Mouse (Mus musculus) brown adipose tissue, adult 24 weeks (tissue): ENCODE data around the gene Pid1. TPM values are rescaled to one million over a fixed set of nuclear protein-coding genes. Genes with fewer than 3 reads are reported as not detected.
"Not testable (repeated sequence)": the region's sequence is repeated elsewhere in the genome, so short reads cannot be mapped to it uniquely, and the experiment has no call there.

Experiments
- H3K27ac ChIP-seq: fragments of 200-500 bp; replicated peaks from 2 replicates; pipeline ENCODE4 v1.5.1; 2012; ENCODE audit warnings: low read depth, mild to moderate bottlenecking, low read length
- H3K4me1 ChIP-seq: fragments of 200-500 bp; 2 replicates; pipeline ENCODE4 v1.6.1; 2012; ENCODE audit warnings: low read length, mixed read lengths; ENCODE audit not compliant: control insufficient read depth, insufficient read depth, insufficient read length
- H3K4me3 ChIP-seq: fragments of 200-500 bp; 2 replicates; pipeline ENCODE4 v1.5.1; 2012; ENCODE audit warnings: low read depth, mild to moderate bottlenecking, low read length, moderate library complexity; ENCODE audit not compliant: insufficient read depth
- polyA plus RNA-seq: library from polyadenylated mRNA; stranded (reverse); fragments of >200 nt; gene quantifications from 2 replicates; pipeline ENCODE4 v1.2.4, GENCODE M21; 2012; ENCODE audit not compliant: missing spikeins, insufficient read depth, insufficient read length

Pid1 gene
- polyA plus RNA-seq, 1 experiment = 15.8 TPM

GRCm38 (mm10) chr1:84382064-84382463 is 18.1 kb upstream of the Pid1 start:
- H3K4me1 ChIP-seq = 0 out of 2 replicates have a peak, but pooled peaks cover 2% of the 10 kb centered on the region
- H3K27ac ChIP-seq = no peak overlapping the region
- H3K4me3 ChIP-seq = no peak overlapping the region

- Histone ChIP-seq H3K4me1 (0 out of 2 replicates have a peak, but pooled peaks cover 2% of the 10 kb centered on the region), H3K27ac (no peak overlapping the region), H3K4me3 (no peak overlapping the region)
Measured at GRCm38 (mm10) chr1:84380895-84381294, 16.9 kb upstream of the Pid1 start.

- Histone ChIP-seq H3K4me3 (no peak overlapping the region), H3K4me1 (no peaks in the 10 kb centered on the region), H3K27ac (no peak overlapping the region)
Measured at GRCm38 (mm10) chr1:84367733-84368132, 3.8 kb upstream of the Pid1 start.

DNA sequence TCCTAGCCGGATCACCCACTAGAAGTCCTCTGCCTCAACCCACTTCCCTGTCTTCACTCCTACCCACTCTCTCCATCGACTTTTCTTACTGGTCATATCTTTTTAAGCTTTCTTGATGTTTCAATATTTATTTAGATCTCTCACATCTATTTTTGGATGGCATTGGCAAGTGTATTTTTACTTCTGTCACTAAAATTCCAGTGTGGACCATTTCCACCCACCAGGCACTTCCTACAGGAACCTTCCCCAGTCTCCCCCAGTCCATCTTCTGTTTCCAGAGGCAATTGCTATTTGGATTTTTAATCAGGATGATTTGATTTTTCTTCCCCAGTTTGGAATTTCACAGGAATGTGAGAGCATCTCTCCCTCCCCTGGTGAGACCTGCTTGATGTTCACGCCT is 2.6 kb upstream of the Pid1 start:
- no peak overlapping the region for H3K27ac ChIP-seq
- H3K4me1 ChIP-seq = no peaks in the 10 kb centered on the region
- no peak overlapping the region for H3K4me3 ChIP-seq

DNA sequence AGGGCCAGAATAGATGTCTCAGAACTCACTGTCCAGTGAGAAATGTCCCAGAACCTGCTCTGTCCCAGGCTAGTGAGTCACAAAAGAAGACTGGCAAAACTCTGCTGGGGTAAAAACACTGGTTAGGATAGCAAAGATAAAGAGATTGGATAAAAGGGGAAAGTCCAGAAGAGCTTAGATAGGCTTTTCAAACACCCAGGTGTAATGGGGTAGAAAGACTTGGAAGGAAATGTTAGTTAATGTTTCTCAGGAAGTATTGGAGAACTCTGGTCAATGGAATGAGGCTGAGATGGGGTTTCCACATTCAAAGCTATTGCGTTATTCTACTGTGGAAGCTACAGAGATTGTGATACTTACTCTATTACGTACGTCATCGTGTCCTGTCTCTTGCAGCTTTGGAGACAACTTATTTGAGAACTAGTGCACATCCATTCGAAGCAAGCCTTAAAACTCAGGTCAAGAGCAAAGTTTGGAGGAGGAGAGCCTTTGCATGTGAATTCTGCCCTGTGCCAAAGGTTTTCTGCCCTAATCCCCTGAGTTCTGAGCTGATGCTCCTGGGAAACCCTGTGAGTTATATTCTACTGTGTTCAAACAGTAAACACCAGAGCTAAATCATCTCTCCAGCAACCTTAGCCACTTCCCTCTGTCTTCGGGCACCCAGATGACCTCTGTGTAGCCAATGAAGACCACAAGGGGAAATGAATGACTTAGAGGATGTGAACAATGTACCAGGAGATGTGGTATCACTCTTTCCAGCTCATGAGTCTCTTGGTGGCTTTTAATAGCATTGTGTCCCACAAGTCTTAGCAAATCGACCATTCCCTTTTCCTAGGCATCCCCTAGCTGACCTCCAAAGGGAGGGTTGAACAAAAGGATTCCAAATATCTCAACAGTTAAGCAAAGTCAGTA is 1.0 kb downstream of the Pid1 start:
- Histone ChIP-seq H3K27ac (peak overlapping the region; percentile 77), H3K4me3 (no peak overlapping the region), H3K4me1 (no peaks in the 10 kb centered on the region)

GRCm38 (mm10) chr1:84362209-84362608 is 1.8 kb downstream of the Pid1 start:
- H3K27ac ChIP-seq = peak overlapping the region; percentile 29
- no peaks in the 10 kb centered on the region for H3K4me1 ChIP-seq
- no peak overlapping the region for H3K4me3 ChIP-seq

GRCm38 (mm10) chr1:84361389-84361788 is 2.6 kb downstream of the Pid1 start:
- no peaks in the 10 kb centered on the region for H3K4me1 ChIP-seq
- H3K4me3 ChIP-seq = no peak overlapping the region
- H3K27ac ChIP-seq = no peak overlapping the region

GRCm38 (mm10) chr1:84359611-84360500 is 4.1 kb downstream of the Pid1 start:
- Histone ChIP-seq H3K4me3 (no peak overlapping the region), H3K4me1 (no peaks in the 10 kb centered on the region), H3K27ac (0 out of 2 replicates have a peak overlapping the region, but pooled peaks have one; percentile 16)

DNA sequence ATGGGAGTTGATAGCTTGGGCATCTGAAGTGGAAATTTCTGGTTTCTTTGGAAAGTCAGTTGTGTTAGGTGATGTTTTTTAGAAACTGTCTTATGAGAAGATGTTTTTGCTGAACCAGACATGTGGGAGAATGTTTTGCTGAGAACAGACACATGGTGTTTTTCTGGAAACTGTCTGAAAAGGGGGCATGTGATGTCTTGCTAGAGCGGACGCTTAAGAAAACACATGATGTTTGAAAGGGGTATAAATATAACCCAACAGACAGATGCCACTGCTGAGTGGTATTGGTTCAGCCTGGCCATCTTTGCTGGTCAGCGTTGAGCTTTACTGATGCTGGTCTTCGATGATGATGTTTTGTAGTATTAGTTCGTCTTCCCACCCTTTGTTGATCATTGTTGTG is 6.8 kb downstream of the Pid1 start:
- no peaks in the 10 kb centered on the region for H3K4me1 ChIP-seq
- no peak overlapping the region for H3K27ac ChIP-seq
- no peak overlapping the region for H3K4me3 ChIP-seq

DNA sequence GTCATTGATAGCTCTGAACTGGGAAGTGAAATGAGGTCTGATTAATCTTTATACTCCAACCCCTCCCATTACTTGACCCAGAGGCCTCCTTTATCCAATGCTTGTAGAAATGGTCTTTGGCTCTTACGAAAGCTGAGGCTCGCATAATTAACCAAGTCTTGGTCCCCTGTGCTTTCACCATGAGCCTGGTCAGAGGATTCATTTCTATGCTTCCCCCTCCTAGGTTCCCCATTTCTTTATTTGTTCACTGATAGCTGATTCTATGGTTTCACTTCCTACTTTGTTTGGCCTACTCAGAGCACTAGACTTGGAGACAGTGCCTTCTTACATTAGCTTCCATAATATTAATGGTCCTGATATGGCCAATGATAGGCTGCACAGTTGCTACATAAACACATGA is 13.7 kb downstream of the Pid1 start:
- Histone ChIP-seq H3K27ac (no peak overlapping the region; the same call in 1 of the 2 replicates), H3K4me3 (no peak overlapping the region), H3K4me1 (no peaks in the 10 kb centered on the region)

- Histone ChIP-seq H3K4me1 (no peaks in the 10 kb centered on the region), H3K27ac (no peak overlapping the region), H3K4me3 (no peak overlapping the region)
Measured at GRCm38 (mm10) chr1:84347796-84348476, 16.0 kb downstream of the Pid1 start.

GRCm38 (mm10) chr1:84332797-84333196 is 31.2 kb downstream of the Pid1 start:
- H3K4me3 ChIP-seq, H3K4me1 ChIP-seq, H3K27ac ChIP-seq: not testable (repeated sequence)

DNA sequence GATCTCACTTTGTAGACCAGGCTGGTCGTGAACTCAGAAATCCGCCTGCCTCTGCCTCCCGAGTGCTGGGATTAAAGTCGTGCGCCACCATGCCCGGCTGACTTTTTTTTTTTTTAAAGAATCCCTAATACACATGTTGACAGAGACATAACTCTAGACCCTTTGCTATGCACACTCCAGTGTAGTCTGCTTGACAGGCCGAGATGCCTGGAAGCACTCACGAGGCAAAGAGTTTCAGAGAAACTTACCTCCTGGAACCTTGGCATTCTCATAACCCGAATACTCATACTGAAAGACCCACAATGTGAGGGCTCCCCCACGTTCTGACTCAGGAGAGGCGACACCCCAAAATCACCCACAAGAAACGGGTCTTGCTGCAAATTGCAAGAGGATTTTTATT is 32.1 kb downstream of the Pid1 start:
- not testable (repeated sequence) for H3K27ac ChIP-seq, H3K4me1 ChIP-seq, H3K4me3 ChIP-seq

DNA sequence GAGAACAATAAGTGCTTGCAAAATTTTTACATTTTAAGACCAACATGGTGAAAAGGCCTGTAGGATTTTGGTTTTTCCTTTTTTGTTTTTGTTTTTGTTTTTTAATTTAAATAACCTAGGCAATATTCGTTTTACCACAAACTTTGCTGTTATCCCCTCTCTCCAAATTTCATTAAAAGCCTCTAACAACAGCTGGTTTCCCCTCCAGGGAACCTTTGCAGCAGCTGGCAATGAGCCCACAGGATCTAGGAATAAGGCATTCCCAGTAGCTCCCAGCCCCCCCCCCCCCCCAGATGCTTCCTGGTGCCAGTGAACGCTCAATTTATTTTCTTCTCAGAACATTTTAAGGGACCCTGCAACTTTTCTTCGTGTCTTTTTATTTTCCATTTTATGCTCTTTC is 38.7 kb downstream of the Pid1 start:
- Histone ChIP-seq H3K4me1 (no peaks in the 10 kb centered on the region), H3K4me3 (no peak overlapping the region)

GRCm38 (mm10) chr1:84321327-84321726 is 42.7 kb downstream of the Pid1 start:
- no peak overlapping the region for H3K4me3 ChIP-seq
- no peaks in the 10 kb centered on the region for H3K4me1 ChIP-seq
- H3K27ac ChIP-seq = peak overlapping the region; percentile 69; the same call in 1 of the 2 replicates

More for the DNA sequence above, 38.7 kb downstream of the Pid1 start:
- no peak overlapping the region for H3K27ac ChIP-seq
